Comparison of ENCODE assay signal across 7 mouse cellular contexts in the genomic region with DNA sequence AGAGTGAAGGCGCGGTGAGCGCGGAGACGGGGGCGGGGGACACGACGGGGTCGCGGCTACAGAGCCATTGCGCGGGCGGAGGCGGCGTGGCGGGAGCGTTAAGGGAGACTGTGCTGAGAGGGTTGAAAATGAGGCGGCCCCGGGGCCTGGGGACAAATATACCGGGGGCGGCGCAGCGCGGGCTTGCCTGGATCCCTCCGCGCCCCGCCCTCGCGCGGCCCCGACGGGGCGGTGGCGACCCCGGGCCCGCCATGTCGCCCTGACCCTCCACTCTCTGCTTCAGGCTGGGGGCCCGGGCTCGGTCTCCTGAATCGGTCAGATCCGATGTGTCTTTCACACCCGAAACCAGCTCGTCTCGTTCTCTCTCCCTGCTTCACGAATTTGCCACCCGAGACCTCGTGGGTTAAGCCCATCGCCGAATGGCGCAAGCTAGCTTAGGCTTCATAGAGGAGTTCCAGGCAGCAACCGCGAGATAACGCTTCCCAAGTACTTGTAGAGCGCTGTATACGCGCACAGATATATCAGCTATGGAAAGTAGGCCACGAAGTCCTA. TPM values are rescaled to one million over a fixed set of nuclear protein-coding genes. Genes with fewer than 3 reads are reported as not detected.
DNase-seq lines count a peak whose midpoint lies in the region; TF ChIP-seq lines count a peak whose summit lies in the region.

A gene (minus strand): TSS at position 189 of the 552 bp plus-strand sequence.

- no peak for TF ChIP-seq RAD21 in MEL (IDR thresholded peaks at IDR 0.05; ENCODE audit: low read depth, low read length)

- H3K27ac ChIP-seq in MEL (ENCODE audit: control insufficient read depth, low read depth, low read length): peak within 1 kb of the TSS; percentile 93
- H3K27ac ChIP-seq in embryonic facial prominence, embryonic 10.5 days (replicated peaks): peak within 1 kb of the TSS; percentile 99

- TF ChIP-seq POLR2A in MEL (IDR thresholded peaks at IDR 0.05; ENCODE audit: control insufficient read depth in 1 of 2, insufficient read depth in 1 of 2, low read depth in 1 of 2, low read length in 2 of 2, poor library complexity in 1 of 2): peak; percentile 41 to 97

- H3K36me3 ChIP-seq in C2C12 (ENCODE audit: control insufficient read depth, insufficient read depth): peaks cover 47% of the 10 kb centered on the region
- peaks cover 8 to 41% of the 10 kb centered on the region in 2 experiments for H3K36me3 ChIP-seq in MEL (ENCODE audit: control insufficient read depth in 1 of 2, insufficient read depth in 2 of 2, low read length in 2 of 2)
- peaks cover 63% of the 10 kb centered on the region for H3K36me3 ChIP-seq in embryonic facial prominence, embryonic 10.5 days (replicated peaks)

- TF ChIP-seq CTCF in C2C12 (IDR thresholded peaks at IDR 0.05; ENCODE audit: control insufficient read depth, insufficient read depth, insufficient read length): peak; percentile 3
- no peak for TF ChIP-seq CTCF in MEL (IDR thresholded peaks at IDR 0.05 in 2 of 3, conservative IDR thresholded peaks at IDR 0.05 in 1 of 3; ENCODE audit: control insufficient read depth in 1 of 3, insufficient read depth in 1 of 3, low read depth in 2 of 3, low read length in 3 of 3, poor library complexity in 1 of 3, severe bottlenecking in 1 of 3)

- H3K79me2 ChIP-seq in C2C12 (ENCODE audit: control insufficient read depth, insufficient read depth): peaks cover 71% of the 10 kb centered on the region
- H3K79me2 ChIP-seq in MEL (ENCODE audit: control insufficient read depth, insufficient read depth, low read length, poor library complexity): peaks cover 61% of the 10 kb centered on the region

- H3K4me3 ChIP-seq in C2C12 (ENCODE audit: insufficient read depth, poor library complexity, severe bottlenecking) (peak within 1 kb of the TSS; percentile 65), MEL (ENCODE audit: control insufficient read depth in 1 of 2, insufficient read depth in 1 of 2, low read depth in 2 of 2, low read length in 2 of 2) (peak within 1 kb of the TSS; percentile 87 to 94)
- H3K4me3 ChIP-seq in embryonic facial prominence, embryonic 10.5 days: peak within 1 kb of the TSS; percentile 77

- H3K9ac ChIP-seq in MEL (ENCODE audit: control insufficient read depth, low read depth, low read length, poor library complexity, severe bottlenecking): peak within 1 kb of the TSS; percentile 97

- DNase-seq in MEL (ENCODE audit: low read depth, low spot score): peak; percentile 85
- DNase-seq in embryonic facial prominence, embryonic 10.5 days (ENCODE audit: low spot score): no peak
- peak; percentile 46 for DNase-seq in heart, adult 8-10 months (ENCODE audit: low spot score)
- peak in 1 of 2 experiments; percentile 66 for DNase-seq in layer of hippocampus, postnatal 10 days (ENCODE audit: low spot score in 2 of 2)
- peak; percentile 73 for DNase-seq in lung, postnatal 10 days
- DNase-seq in urinary bladder, postnatal 25 days (ENCODE audit: low spot score): peak; percentile 75

- no peak for TF ChIP-seq EP300 in MEL (IDR thresholded peaks at IDR 0.05; ENCODE audit: low read depth in 1 of 2, low read length in 2 of 2)

- WGBS in embryonic facial prominence, embryonic 10.5 days: under 1% methylated on average over 56 of the region's 57 CpGs

- H3ac ChIP-seq in C2C12 (ENCODE audit: control insufficient read depth, insufficient read length, low read depth): peak within 1 kb of the TSS; percentile 88

- H3K9me3 ChIP-seq in MEL (replicated peaks; ENCODE audit: insufficient read depth, low read length): no peaks in the 10 kb centered on the region
- H3K9me3 ChIP-seq in embryonic facial prominence, embryonic 10.5 days: no peaks in the 10 kb centered on the region

- H3K4me1 ChIP-seq in MEL (ENCODE audit: control insufficient read depth in 1 of 2, insufficient read depth in 2 of 2, low read length in 2 of 2): peaks cover 25 to 46% of the 10 kb centered on the region in 2 experiments
- H3K4me1 ChIP-seq in embryonic facial prominence, embryonic 10.5 days: peaks cover 49% of the 10 kb centered on the region

- H3K27me3 ChIP-seq in C2C12 (ENCODE audit: control insufficient read depth, insufficient read depth, insufficient read length) (no peaks in the 10 kb centered on the region), MEL (ENCODE audit: control insufficient read depth in 1 of 2, insufficient read depth in 2 of 2, low read length in 2 of 2) (no peaks in the 10 kb centered on the region)
- no peaks in the 10 kb centered on the region for H3K27me3 ChIP-seq in embryonic facial prominence, embryonic 10.5 days (replicated peaks; ENCODE audit: low read depth, poor library complexity, severe bottlenecking)

- H3K79me3 ChIP-seq in C2C12 (ENCODE audit: low read depth): peaks cover 54% of the 10 kb centered on the region

TF ChIP-seq in C2C12, 6 proteins besides CTCF, POLR2A, EP300 and RAD21:
- no peak for TF ChIP-seq MAX (IDR thresholded peaks at IDR 0.05)
- no peak for TF ChIP-seq USF1 (IDR thresholded peaks at IDR 0.05; ENCODE audit: low read depth)
- TF ChIP-seq MYOD1 (IDR thresholded peaks at IDR 0.05; ENCODE audit: control insufficient read depth, insufficient read length, low read depth): no peak

TF ChIP-seq in MEL, 35 proteins besides CTCF, POLR2A, EP300 and RAD21:
- TF ChIP-seq BHLHE40 (IDR thresholded peaks at IDR 0.05; ENCODE audit: borderline replicate concordance, low read depth, low read length) (no peak), TCF12 (IDR thresholded peaks at IDR 0.05; ENCODE audit: low read depth, low read length) (0 out of 2 replicates have a peak, but pooled peaks have one; percentile 7), ZMIZ1 (IDR thresholded peaks at IDR 0.05; ENCODE audit: low read depth, low read length) (no peak), GATA1 (IDR thresholded peaks at IDR 0.05; ENCODE audit: low read depth, low read length) (peak; percentile 26; the same call in 1 of the 2 replicates), SMC3 (IDR thresholded peaks at IDR 0.05; ENCODE audit: low read depth, low read length) (no peak), MYC (IDR thresholded peaks at IDR 0.05; ENCODE audit: low read depth, low read length) (peak; percentile 12; the same call in 1 of the 2 replicates), KAT2A (conservative IDR thresholded peaks at IDR 0.05; ENCODE audit: low read depth, low read length) (peak; percentile 11; the same call in 1 of the 2 replicates), TBP (IDR thresholded peaks at IDR 0.05; ENCODE audit: low read depth, low read length) (peak; percentile 7; the same call in 1 of the 2 replicates), SIN3A (IDR thresholded peaks at IDR 0.05; ENCODE audit: low read length) (peak; percentile 39), TAL1 (IDR thresholded peaks at IDR 0.05; ENCODE audit: low read length) (no peak), CHD1 (IDR thresholded peaks at IDR 0.05; ENCODE audit: low read depth, low read length) (no peak), GABPA (IDR thresholded peaks at IDR 0.05; ENCODE audit: low read depth, low read length) (no peak), JUND (IDR thresholded peaks at IDR 0.05; ENCODE audit: low read depth, low read length) (no peak), MXI1 (IDR thresholded peaks at IDR 0.05; ENCODE audit: low read depth, low read length) (peak; percentile 69), E2F4 (IDR thresholded peaks at IDR 0.05; ENCODE audit: borderline replicate concordance, low read depth, low read length) (peak; percentile 4; the same call in 1 of the 2 replicates), MAZ (IDR thresholded peaks at IDR 0.05; ENCODE audit: low read depth, low read length) (peak; percentile 7; the same call in 1 of the 2 replicates), NRF1 (IDR thresholded peaks at IDR 0.05; ENCODE audit: insufficient read depth, low read depth, low read length, poor library complexity, severe bottlenecking) (no peak)

RNA-seq across cellular contexts. Expression of the gene that starts here (rescaled TPM):
- polyA plus RNA-seq in C2C12 (2012; fragmentation: generic; extraction: Trizol) (290 TPM), MEL (2012; ENCODE audit: insufficient read depth in 1 of 2, insufficient read length in 2 of 2, low read depth in 1 of 2, low replicate concordance in 2 of 2, missing spikeins in 1 of 2) (10 to 100 TPM in 1 of 2 experiments, not detected in 1; 95.5 TPM)
- total RNA-seq in MEL (2012; rRNA removed): 17.6 and 19.6 TPM in 2 replicates
- polyA plus RNA-seq in embryonic facial prominence, embryonic 10.5 days (2016; fragmentation: Nextera tagmentation; extraction: Ambion mirVana): 3.2 and 3.6 TPM in 2 replicates
- total RNA-seq in heart, adult 8-10 months (2022): 10 to 100 TPM; 55.1 to 71.1 (median 64.7) TPM
- total RNA-seq in layer of hippocampus, postnatal 10 days (2021): 10 to 100 TPM; 28.0 to 29.1 TPM
